Mouse (Mus musculus): ENCODE data around the gene Gnl2. TPM values are rescaled to one million over a fixed set of nuclear protein-coding genes. Genes with fewer than 3 reads are reported as not detected.
A peak's percentile ranks its signal among the peaks of the same experiment; 100 is the strongest.

The Gnl2 gene
- total RNA-seq, 4 experiments from 2014 or later = 53.7 to 69.5 (median 63.4) TPM

GRCm38 (mm10) chr4:124999548-124999947 lies 16.8 kb upstream of the Gnl2 start:
- no peak for DNase-seq (ENCODE audit: low spot score in 2 of 2)

- DNase-seq (ENCODE audit: low spot score in 2 of 2) = no peak
Observed at GRCm38 (mm10) chr4:125002978-125003377, 13.4 kb upstream of the Gnl2 start.

- no peak for DNase-seq (ENCODE audit: low spot score in 2 of 2)
Observed at GRCm38 (mm10) chr4:125004886-125005285, 11.5 kb upstream of the Gnl2 start.

DNA sequence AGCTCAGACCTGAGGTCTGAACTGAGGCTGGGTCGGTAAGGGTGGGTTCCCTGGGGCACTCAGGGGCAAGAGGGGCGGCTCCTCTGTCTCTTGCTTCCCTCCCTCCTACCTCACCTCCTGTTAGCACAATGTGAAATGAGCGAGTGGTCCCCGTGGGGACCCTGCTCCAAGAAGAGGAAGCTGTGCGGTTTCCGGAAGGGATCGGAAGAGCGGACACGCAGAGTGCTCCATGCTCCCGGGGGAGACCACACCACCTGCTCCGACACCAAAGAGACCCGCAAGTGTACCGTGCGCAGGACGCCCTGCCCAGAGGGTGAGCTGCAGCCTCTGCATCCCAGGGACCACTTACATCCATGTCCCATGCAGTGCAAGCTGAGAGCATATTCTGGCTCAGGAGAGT lies 8.9 kb upstream of the Gnl2 start:
- no peak for DNase-seq (ENCODE audit: low spot score in 2 of 2)

DNA sequence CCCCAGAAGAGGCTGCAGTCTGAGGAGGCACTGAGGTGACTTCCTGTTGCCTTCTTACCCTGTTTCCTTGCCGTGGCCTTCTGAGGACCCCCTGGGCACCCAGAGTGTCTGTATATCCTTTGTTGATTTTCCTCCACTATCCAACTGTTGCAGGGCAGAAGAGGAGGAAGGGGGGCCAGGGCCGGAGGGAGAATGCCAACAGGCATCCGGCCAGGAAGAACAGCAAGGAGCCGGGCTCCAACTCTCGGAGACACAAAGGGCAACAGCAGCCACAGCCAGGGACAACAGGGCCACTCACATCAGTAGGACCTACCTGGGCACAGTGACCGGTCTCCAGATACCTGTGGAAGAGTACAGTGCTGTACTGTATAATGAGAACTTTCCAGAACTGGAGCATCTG lies 8.2 kb upstream of the Gnl2 start:
- DNase-seq (ENCODE audit: low spot score in 2 of 2) = no peak

- DNase-seq (ENCODE audit: low spot score in 2 of 2) = no peak
Observed at GRCm38 (mm10) chr4:125008712-125009111, 7.7 kb upstream of the Gnl2 start.

DNA sequence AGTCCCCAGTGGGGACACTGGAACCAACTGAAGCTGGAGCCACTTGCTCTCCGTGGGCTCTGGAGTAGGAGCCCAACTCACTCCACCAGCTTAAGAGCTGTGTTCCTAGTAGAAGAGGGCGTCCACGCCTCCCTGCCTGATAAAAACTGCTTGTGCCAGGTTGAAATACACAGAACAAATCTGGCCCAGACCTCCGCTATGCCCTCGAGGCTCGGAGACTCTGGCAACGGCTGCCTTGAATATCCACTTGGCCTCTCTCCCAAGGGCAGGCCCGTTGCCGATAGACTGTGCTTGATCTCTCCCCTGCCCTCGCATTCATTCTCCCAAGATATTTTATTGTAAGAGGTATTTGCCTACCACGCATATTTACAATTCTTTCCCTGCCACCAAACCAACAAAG lies 1.0 kb downstream of the Gnl2 start:
- no peak for DNase-seq (ENCODE audit: low spot score in 2 of 2)

DNA sequence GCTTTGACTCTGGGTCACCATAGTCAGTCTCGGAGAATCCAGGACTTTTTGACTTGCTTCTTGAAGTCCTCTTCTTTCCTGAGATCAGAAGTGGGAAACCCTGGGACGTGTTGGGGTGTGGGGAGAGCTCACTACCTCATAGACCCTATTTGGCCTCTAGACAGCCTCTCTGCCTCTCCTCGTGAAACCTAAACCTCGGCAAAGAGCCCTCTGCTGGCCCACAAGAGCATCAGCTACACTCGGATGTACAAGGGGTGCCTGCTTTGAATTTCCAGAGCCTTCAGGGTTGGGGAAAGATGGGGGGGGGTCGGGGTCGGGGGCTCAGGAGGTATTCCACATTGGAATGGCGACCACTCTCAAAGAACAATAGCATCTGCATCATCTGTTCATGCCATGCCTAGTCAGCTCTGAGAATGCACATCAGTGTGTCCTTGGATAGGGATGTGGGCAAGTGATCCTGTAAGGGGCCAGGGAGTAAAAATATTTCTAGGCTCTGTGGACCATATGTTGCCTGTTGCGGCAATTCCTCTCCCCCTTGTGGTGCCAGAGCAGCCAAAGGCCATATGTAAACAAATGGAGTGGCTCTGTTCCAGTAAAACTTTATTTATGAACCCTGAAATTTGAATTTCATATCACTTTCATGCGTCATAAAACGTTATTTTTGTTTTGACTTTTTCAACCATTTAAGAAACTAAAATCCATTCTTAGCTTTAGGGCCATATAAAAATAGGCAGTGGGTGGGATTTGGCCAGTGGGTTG lies 4.6 kb downstream of the Gnl2 start:
- DNase-seq (ENCODE audit: low spot score in 2 of 2) = no peak

DNA sequence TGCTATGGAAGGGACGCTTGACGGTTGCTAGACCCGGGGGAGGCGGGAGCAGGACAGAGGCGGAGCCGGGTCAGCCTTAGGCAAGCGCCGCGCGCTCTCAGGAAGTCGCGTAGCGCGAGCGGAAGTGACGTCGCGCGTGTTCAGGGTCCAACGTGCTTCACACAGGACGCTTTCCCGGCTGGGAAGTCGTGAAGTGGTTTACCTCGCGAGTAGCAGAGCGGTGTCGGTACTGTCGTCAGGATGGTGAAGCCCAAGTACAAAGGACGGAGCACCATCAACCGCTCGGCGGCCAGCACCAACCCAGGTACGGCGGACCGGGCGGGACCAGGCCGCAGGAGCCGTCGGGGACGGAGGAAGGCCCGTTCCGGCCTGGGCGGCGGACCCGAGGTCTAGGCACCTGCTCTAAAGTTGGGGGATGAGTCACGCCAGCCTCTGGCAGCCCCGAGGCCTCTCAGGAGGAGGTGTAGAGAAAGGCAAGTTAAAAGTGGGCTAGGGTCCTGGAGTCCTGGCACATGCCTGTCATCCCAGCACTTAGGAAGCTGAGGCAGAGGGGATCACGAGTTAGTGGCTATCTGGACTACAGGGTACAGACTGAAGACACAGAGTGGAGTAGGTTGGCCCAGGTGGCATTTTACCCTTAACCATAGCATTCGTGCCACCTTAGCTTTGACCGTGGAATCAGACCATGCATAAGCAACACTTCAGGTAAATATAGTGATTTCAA lies 13.7 kb downstream of the Gnl2 start:
- peak; percentile 87 to 90 for DNase-seq (ENCODE audit: low spot score in 2 of 2)

DNA sequence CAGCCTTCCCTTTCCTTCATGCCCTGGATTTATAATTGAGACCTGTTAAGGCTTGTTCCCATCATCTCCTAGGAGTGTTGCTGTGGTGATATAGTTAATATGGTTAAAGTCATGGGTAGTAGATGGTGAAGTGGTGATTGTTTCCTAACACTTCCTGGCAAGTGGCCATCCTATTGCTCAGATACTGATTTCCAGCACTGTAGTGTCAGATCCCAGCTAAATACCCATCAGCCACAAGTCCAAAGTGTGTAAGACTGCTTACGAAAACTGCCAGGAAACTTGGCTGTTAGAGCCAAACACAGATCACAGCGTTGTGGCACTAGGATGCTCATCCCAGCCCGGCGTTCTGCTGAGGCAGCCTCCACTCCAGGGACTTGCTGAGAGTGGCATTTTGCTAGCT lies 18.0 kb downstream of the Gnl2 start:
- DNase-seq (ENCODE audit: low spot score in 2 of 2) = no peak

GRCm38 (mm10) chr4:125044454-125044853 lies 28.1 kb downstream of the Gnl2 start:
- no peak for DNase-seq (ENCODE audit: low spot score in 2 of 2)

- DNase-seq (ENCODE audit: low spot score in 2 of 2) = no peak
Observed at GRCm38 (mm10) chr4:125055385-125055784, 39.0 kb downstream of the Gnl2 start.

DNA sequence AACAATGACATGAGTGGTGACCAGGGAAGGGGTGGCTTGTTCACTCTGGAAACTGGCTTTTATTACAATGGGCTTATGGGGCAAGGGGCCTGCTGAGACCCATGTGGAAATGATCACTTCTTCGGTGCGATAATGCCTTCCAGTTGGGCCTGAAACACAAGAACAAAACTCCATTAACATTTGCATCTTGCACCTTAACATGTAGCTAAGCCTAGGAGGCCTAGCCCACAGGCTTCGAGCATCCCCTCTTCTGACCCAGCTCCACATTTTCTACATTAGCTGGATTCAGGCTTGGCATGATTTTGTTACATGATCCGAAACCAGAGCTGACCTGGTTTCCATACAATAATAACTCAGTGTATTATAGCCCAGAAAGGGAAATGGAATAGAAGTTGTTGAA lies 40.1 kb downstream of the Gnl2 start:
- DNase-seq (ENCODE audit: low spot score in 2 of 2) = no peak

DNA sequence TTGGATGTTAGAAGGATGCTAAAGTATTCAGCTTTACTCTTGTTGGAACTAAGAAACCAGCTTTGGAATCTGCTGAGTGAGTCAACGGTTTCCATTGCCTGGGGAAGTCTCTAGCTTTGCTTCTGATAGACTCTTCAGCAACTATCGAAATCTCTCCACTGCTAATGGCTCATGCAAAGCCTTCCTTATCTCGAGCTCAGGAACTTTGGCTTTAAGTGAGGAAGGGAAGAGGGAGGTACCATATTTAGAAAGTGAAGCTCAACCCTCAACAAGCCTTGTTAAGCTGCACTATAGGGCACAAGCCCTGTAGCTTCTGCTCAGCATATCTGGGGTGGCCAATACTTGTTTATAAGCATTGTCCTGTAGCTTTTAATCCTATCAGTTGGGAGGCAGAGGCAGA lies 40.9 kb downstream of the Gnl2 start:
- no peak for DNase-seq (ENCODE audit: low spot score in 2 of 2)

- DNase-seq (ENCODE audit: low spot score in 2 of 2) = no peak
Observed at GRCm38 (mm10) chr4:125058033-125058432, 41.6 kb downstream of the Gnl2 start.

GRCm38 (mm10) chr4:125059025-125059424 lies 42.6 kb downstream of the Gnl2 start:
- DNase-seq (ENCODE audit: low spot score in 2 of 2) = peak in 1 of 2 experiments; percentile 50

DNA sequence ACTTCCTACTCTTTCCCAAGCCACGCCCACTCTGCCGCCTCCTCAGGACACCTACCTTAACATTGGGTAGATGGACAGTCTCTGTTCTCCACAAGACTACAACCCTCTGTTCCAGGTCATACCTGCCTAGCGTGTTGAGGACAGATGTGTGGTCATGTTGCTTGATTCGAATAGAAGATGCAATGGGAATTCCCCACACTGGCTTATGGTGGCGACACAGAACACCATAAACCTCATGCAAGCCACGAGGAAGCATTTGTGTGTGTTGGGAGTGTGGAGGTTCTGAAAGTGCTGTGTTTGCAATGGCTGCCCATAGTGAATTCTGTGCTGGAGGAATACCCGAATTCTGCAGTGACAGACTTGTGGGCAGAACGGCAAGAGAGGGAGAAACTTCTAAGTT lies 47.4 kb downstream of the Gnl2 start:
- no peak for DNase-seq (ENCODE audit: low spot score in 2 of 2)

- peak in 1 of 2 experiments; percentile 30 for DNase-seq (ENCODE audit: low spot score in 2 of 2)
Observed at GRCm38 (mm10) chr4:125065517-125066307, 49.3 kb downstream of the Gnl2 start, which contains the start of gene Dnali1. Gene Dnali1, minus strand, starts transcription at chr4:125065703.

GRCm38 (mm10) chr4:125066490-125067370 lies 50.3 kb downstream of the Gnl2 start, which contains the start of gene Snip1:
Gene Snip1, plus strand, starts transcription at chr4:125066672.
- DNase-seq (ENCODE audit: low spot score in 2 of 2) = peak; percentile 90 to 92

- no peak for DNase-seq (ENCODE audit: low spot score in 2 of 2)
Observed at GRCm38 (mm10) chr4:125077700-125078099, 61.3 kb downstream of the Gnl2 start.

DNA sequence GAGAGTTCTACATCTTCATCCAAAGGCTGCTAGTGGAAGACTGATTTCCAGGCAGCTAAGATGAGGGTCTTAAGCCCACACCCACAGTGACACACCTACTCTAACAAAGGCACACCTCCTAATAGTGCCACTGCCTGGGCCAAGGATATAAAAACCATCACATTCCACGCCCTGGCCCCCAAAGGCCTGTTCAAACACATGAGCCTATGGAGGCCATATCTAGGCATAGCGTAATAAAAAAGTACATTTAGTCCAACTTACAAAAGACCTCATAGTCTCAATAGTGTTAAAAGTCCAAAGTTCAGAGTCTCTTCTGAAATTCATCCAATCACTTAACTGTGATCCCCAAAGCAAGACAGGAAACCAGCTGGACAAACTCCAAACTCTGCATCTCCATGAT lies 62.3 kb downstream of the Gnl2 start:
- DNase-seq (ENCODE audit: low spot score in 2 of 2) = no peak

All from layer of hippocampus, adult 8-10 months (tissue).